Mouse (Mus musculus) forebrain, embryonic 14.5 days (tissue): ENCODE results near the gene Tbxa2r. TPM values are rescaled to one million over a fixed set of nuclear protein-coding genes. Genes with fewer than 3 reads are reported as not detected.

Experiments used
- ATAC-seq: fragments of 200-750 bp; cut with Nextera tagmentation; 2 replicates; pipeline ENCODE4 v1.8.0; 2017; ENCODE audit warnings: mild to moderate bottlenecking, moderate library complexity
- DNase-seq: peaks from one replicate; pipeline ENCODE4 v3.0.0-alpha.2; 2015; ENCODE audit warnings: low spot score
- H3K27ac ChIP-seq: fragments of 300-500 bp; sonication (generic); 2 replicates; pipeline ENCODE4 v1.5.1; 2014; ENCODE audit warnings: low read depth, mild to moderate bottlenecking, control low read depth, low read length, moderate library complexity
- H3K27me3 ChIP-seq: fragments of 300-500 bp; sonication (generic); replicated peaks from 2 replicates; pipeline ENCODE4 v1.6.1; 2014; ENCODE audit warnings: low read length, control low read depth, mixed read lengths; ENCODE audit not compliant: control insufficient read depth, insufficient read depth
- H3K36me3 ChIP-seq: fragments of 300-500 bp; sonication (generic); 2 replicates; pipeline ENCODE4 v1.6.1; 2014; ENCODE audit warnings: low read length, control low read depth; ENCODE audit not compliant: control insufficient read depth, insufficient read depth
- H3K4me1 ChIP-seq: fragments of 300-500 bp; sonication (generic); 2 replicates; pipeline ENCODE4 v1.6.1; 2014; ENCODE audit warnings: antibody characterized with exemption, low read length, control low read depth; ENCODE audit not compliant: control insufficient read depth, insufficient read depth
- H3K4me2 ChIP-seq: fragments of 300-500 bp; sonication (generic); 2 replicates; pipeline ENCODE4 v1.6.1; 2014; ENCODE audit warnings: mild to moderate bottlenecking, control low read depth, low read length
- H3K4me3 ChIP-seq: fragments of 300-500 bp; sonication (generic); 2 replicates; pipeline ENCODE4 v1.5.1; 2014; ENCODE audit warnings: low read depth, low read length, control low read depth
- H3K9ac ChIP-seq: fragments of 300-500 bp; sonication (generic); 2 replicates; pipeline ENCODE4 v1.6.1; 2014; ENCODE audit warnings: mild to moderate bottlenecking, low read length, control low read depth, moderate library complexity
- H3K9me3 ChIP-seq: fragments of 300-500 bp; sonication (generic); replicated peaks from 2 replicates; pipeline ENCODE4 v1.6.1; 2016; ENCODE audit warnings: low read length, control low read depth, mixed read lengths; ENCODE audit not compliant: control insufficient read depth
- WGBS: fragments of 180-500 bp; shearing (Covaris S2); extraction: QIAGEN DNeasy Blood & Tissue Kit; methylation state at CpG from one replicate; pipeline ENCODE4 v1.1.7; 2014; 5-methylcytosine and 5-hydroxymethylcytosine counted together
- polyA plus RNA-seq: library from polyadenylated mRNA; unstranded; fragments of >200 nt; fragmentation: Nextera tagmentation; extraction: Ambion mirVana; gene quantifications from 2 replicates; pipeline ENCODE4 v1.2.1, GENCODE M21; 2014

The Tbxa2r gene
- polyA plus RNA-seq, 1 experiment from 2014 or later = 2.9 TPM

- no peak overlapping the region for H3K4me3 ChIP-seq
- ATAC-seq (no peak), DNase-seq (no peak)
- no peaks in the 10 kb centered on the region for H3K9me3 ChIP-seq
- no peak overlapping the region for H3K9ac ChIP-seq
- no peak overlapping the region for H3K27ac ChIP-seq
- H3K4me2 ChIP-seq = no peak overlapping the region
- H3K27me3 ChIP-seq = no peaks in the 10 kb centered on the region
- H3K36me3 ChIP-seq = no peaks in the 10 kb centered on the region
- H3K4me1 ChIP-seq = peaks cover 3% of the 10 kb centered on the region; the same call in 1 of the 2 replicates
- 80% methylated on average over 4 of the region's 4 CpGs for WGBS
These were observed 27.0 kb downstream of the Tbxa2r start for GRCm38 (mm10) chr10:81355533-81355932.

- H3K27me3 ChIP-seq = no peaks in the 10 kb centered on the region
- peak overlapping the region; percentile 68; the same call in 1 of the 2 replicates for H3K4me3 ChIP-seq
- no peak for DNase-seq
- no peak overlapping the region for H3K27ac ChIP-seq
- 48% methylated on average over 12 of the region's 12 CpGs for WGBS
- H3K9ac ChIP-seq = no peak overlapping the region
- no peak for ATAC-seq
- no peaks in the 10 kb centered on the region; the same call in 1 of the 2 replicates for H3K36me3 ChIP-seq
- H3K4me1 ChIP-seq = peaks cover 3% of the 10 kb centered on the region; the same call in 1 of the 2 replicates
- H3K4me2 ChIP-seq = peak overlapping the region; percentile 97
- no peaks in the 10 kb centered on the region for H3K9me3 ChIP-seq
These were observed 27.9 kb downstream of the Tbxa2r start for GRCm38 (mm10) chr10:81356352-81356990.

GRCm38 (mm10) chr10:81356991-81357844, 28.7 kb downstream of the Tbxa2r start, which contains the start of gene Mfsd12:
TSS of gene Mfsd12 (plus strand) at chr10:81357491.
- DNase-seq (peak; percentile 95), ATAC-seq (peak; percentile 96)
- peak within 1 kb of the TSS; percentile 81 for H3K9ac ChIP-seq
- H3K4me2 ChIP-seq = peak within 1 kb of the TSS; percentile 97
- H3K4me3 ChIP-seq = peak within 1 kb of the TSS; percentile 68
- H3K36me3 ChIP-seq = no peaks in the 10 kb centered on the region; the same call in 1 of the 2 replicates
- H3K27me3 ChIP-seq = no peaks in the 10 kb centered on the region
- 2% methylated on average over 73 of the region's 79 CpGs for WGBS
- H3K27ac ChIP-seq = no peak within 1 kb of the TSS
- peaks cover 3% of the 10 kb centered on the region; the same call in 1 of the 2 replicates for H3K4me1 ChIP-seq
- no peaks in the 10 kb centered on the region for H3K9me3 ChIP-seq

GRCm38 (mm10) chr10:81358209-81358608, 29.7 kb downstream of the Tbxa2r start:
- no peaks in the 10 kb centered on the region for H3K9me3 ChIP-seq
- peaks cover 7% of the 10 kb centered on the region; the same call in 1 of the 2 replicates for H3K27me3 ChIP-seq
- peak overlapping the region; percentile 68 for H3K4me3 ChIP-seq
- peaks cover 3% of the 10 kb centered on the region; the same call in 1 of the 2 replicates for H3K4me1 ChIP-seq
- peak overlapping the region; percentile 81 for H3K9ac ChIP-seq
- H3K4me2 ChIP-seq = peak overlapping the region; percentile 97
- ATAC-seq (no peak), DNase-seq (no peak)
- 43% methylated on average over 4 of the region's 4 CpGs for WGBS
- no peak overlapping the region for H3K27ac ChIP-seq
- H3K36me3 ChIP-seq = peaks cover 3% of the 10 kb centered on the region; the same call in 1 of the 2 replicates

GRCm38 (mm10) chr10:81358841-81359240, 30.3 kb downstream of the Tbxa2r start:
- Histone ChIP-seq H3K27me3 (peaks cover 14% of the 10 kb centered on the region), H3K4me3 (no peak overlapping the region), H3K9me3 (no peaks in the 10 kb centered on the region), H3K4me1 (peaks cover 6% of the 10 kb centered on the region), H3K9ac (no peak overlapping the region), H3K4me2 (no peak overlapping the region; the same call in 1 of the 2 replicates), H3K27ac (no peak overlapping the region), H3K36me3 (peaks cover 3% of the 10 kb centered on the region; the same call in 1 of the 2 replicates)
- 63% methylated on average over 1 of the region's 1 CpGs for WGBS
- no peak for DNase-seq
- ATAC-seq = no peak

- Histone ChIP-seq H3K36me3 (peaks cover 3% of the 10 kb centered on the region; the same call in 1 of the 2 replicates), H3K27me3 (peaks cover 27% of the 10 kb centered on the region), H3K27ac (no peak overlapping the region), H3K4me1 (peaks cover 17% of the 10 kb centered on the region), H3K4me2 (no peak overlapping the region), H3K9me3 (no peaks in the 10 kb centered on the region), H3K9ac (no peak overlapping the region), H3K4me3 (no peak overlapping the region)
- no peak for ATAC-seq
- WGBS = 79% methylated on average over 8 of the region's 8 CpGs
- DNase-seq = no peak
These were observed 32.2 kb downstream of the Tbxa2r start for GRCm38 (mm10) chr10:81360721-81361120.

- H3K36me3 ChIP-seq = peaks cover 19% of the 10 kb centered on the region
- H3K9me3 ChIP-seq = no peaks in the 10 kb centered on the region
- H3K4me2 ChIP-seq = no peak overlapping the region
- no peak overlapping the region for H3K4me3 ChIP-seq
- H3K9ac ChIP-seq = no peak overlapping the region
- H3K27ac ChIP-seq = no peak overlapping the region
- 75% methylated on average over 12 of the region's 12 CpGs for WGBS
- H3K27me3 ChIP-seq = peaks cover 27% of the 10 kb centered on the region
- ATAC-seq = no peak
- no peak for DNase-seq
- H3K4me1 ChIP-seq = peaks cover 19% of the 10 kb centered on the region
These were observed 33.9 kb downstream of the Tbxa2r start for GRCm38 (mm10) chr10:81362336-81362949.

GRCm38 (mm10) chr10:81363436-81364346, 35.2 kb downstream of the Tbxa2r start:
- 12% methylated on average over 53 of the region's 54 CpGs for WGBS
- Histone ChIP-seq H3K9me3 (no peaks in the 10 kb centered on the region), H3K9ac (peak overlapping the region; percentile 52), H3K4me2 (peak overlapping the region; percentile 47), H3K27ac (no peak overlapping the region), H3K36me3 (peaks cover 31% of the 10 kb centered on the region), H3K4me1 (peaks cover 16% of the 10 kb centered on the region), H3K27me3 (peaks cover 27% of the 10 kb centered on the region), H3K4me3 (peak overlapping the region; percentile 18; the same call in 1 of the 2 replicates)
- DNase-seq (no peak), ATAC-seq (no peak)
